In genomic region chr16:93123707-93124106, GRCm38 (mm10) we compare ENCODE assay signal across 23 mouse cellular contexts.
A peak's percentile ranks its signal among the peaks of the same experiment; 100 is the strongest.
DNase-seq lines count a peak whose midpoint lies in the region; ATAC-seq and TF ChIP-seq lines count a peak whose summit lies in the region.
"Had no signal": no experiment of that assay in that cellular context is flagged by ENCODE, and none has a peak within 500 bp of the region (broad histone marks: within the 10 kb centered on the region; RNA-seq: fewer than 3 reads in every experiment).

No protein-coding gene starts in this region.

- peak overlapping the region; percentile 48 for H3K9ac ChIP-seq in liver, embryonic 14.5 days (replicated peaks)
- no peak overlapping the region for H3K9ac ChIP-seq in hindbrain, embryonic 16.5 days (ENCODE audit: low read depth, low read length)
- no peak overlapping the region for H3K9ac ChIP-seq in hindbrain, embryonic 11.5 days (ENCODE audit: low read depth, low read length)

- H3K4me3 ChIP-seq in G1E (ENCODE audit: low read depth, low read length) = no peak overlapping the region; the same call in 1 of the 2 replicates
- H3K4me3 ChIP-seq in liver, embryonic 14.5 days (ENCODE audit: insufficient read depth in 1 of 2, low read depth in 2 of 2, low read length in 2 of 2) = no peak overlapping the region
- no peak overlapping the region for H3K4me3 ChIP-seq in hindbrain, embryonic 16.5 days (ENCODE audit: low read length)
- no peak overlapping the region for H3K4me3 ChIP-seq in layer of hippocampus, adult 2 months
- no peak overlapping the region for H3K4me3 ChIP-seq in hindbrain, embryonic 11.5 days (ENCODE audit: low read depth, low read length)
- H3K4me3 ChIP-seq: heart, embryonic 10.5 days; left cerebral cortex, adult 2 months had no signal

- WGBS in liver, embryonic 14.5 days (ENCODE audit: insufficient replicate concordance) = 10% methylated on average over 8 of the region's 8 CpGs
- 82% methylated on average over 8 of the region's 8 CpGs for WGBS in hindbrain, embryonic 16.5 days
- WGBS in hindbrain, embryonic 11.5 days = 88% methylated on average over 7 of the region's 8 CpGs

- TF ChIP-seq CTCF in G1E (IDR thresholded peaks at IDR 0.05; ENCODE audit: low read depth, low read length) = no peak
- no peak for TF ChIP-seq CTCF in liver, embryonic 14.5 days (IDR thresholded peaks at IDR 0.05; ENCODE audit: low read depth)
- TF ChIP-seq CTCF in layer of hippocampus, adult 2 months (conservative IDR thresholded peaks at IDR 0.05) = no peak

- H3K9me3 ChIP-seq in G1E (replicated peaks) = no peaks in the 10 kb centered on the region
- H3K9me3 ChIP-seq in liver, embryonic 14.5 days (ENCODE audit: control insufficient read depth, low read length) = no peaks in the 10 kb centered on the region
- H3K9me3 ChIP-seq in hindbrain, embryonic 16.5 days (ENCODE audit: control insufficient read depth, low read length) = no peaks in the 10 kb centered on the region
- no peaks in the 10 kb centered on the region for H3K9me3 ChIP-seq in hindbrain, embryonic 11.5 days (ENCODE audit: control insufficient read depth, low read length)
- H3K9me3 ChIP-seq: heart, embryonic 10.5 days had no signal

- H3K27ac ChIP-seq in liver, embryonic 14.5 days = peak overlapping the region; percentile 17; the same call in 1 of the 2 replicates
- H3K27ac ChIP-seq in hindbrain, embryonic 16.5 days (ENCODE audit: low read depth, low read length) = no peak overlapping the region
- H3K27ac ChIP-seq in layer of hippocampus, adult 2 months = no peak overlapping the region
- H3K27ac ChIP-seq in hindbrain, embryonic 11.5 days (ENCODE audit: low read depth, low read length) = no peak overlapping the region
- H3K27ac ChIP-seq: heart, embryonic 10.5 days; hindbrain, postnatal 0 days; left cerebral cortex, adult 2 months; macrophage had no signal

- DNase-seq in G1E (ENCODE audit: low spot score) = peak; percentile 52
- no peak for DNase-seq in liver, embryonic 14.5 days (ENCODE audit: low read depth in 3 of 3, low spot score in 3 of 3)
- no peak for DNase-seq in layer of hippocampus, adult 2 months (ENCODE audit: low spot score in 2 of 2)
- no peak for DNase-seq in hindbrain, embryonic 11.5 days (ENCODE audit: low spot score)
- no peak for DNase-seq in urinary bladder, adult 18-20 months (ENCODE audit: low spot score in 2 of 2)
- DNase-seq: adrenal gland, adult 8-10 months; cerebellum, adult 11-12 months; cerebellum, postnatal 10 days; embryo, embryonic 11 days; kidney, postnatal 4 days; layer of hippocampus, adult 9-11 months; right cerebral cortex, postnatal 25 days; spleen, adult 18-20 months had no signal

- H3K4me1 ChIP-seq in G1E (ENCODE audit: insufficient read depth, low read depth, low read length) = peaks cover 67% of the 10 kb centered on the region
- peaks cover 42 to 44% of the 10 kb centered on the region in 2 experiments for H3K4me1 ChIP-seq in liver, embryonic 14.5 days (replicated peaks; ENCODE audit: control insufficient read depth in 2 of 2, insufficient read depth in 2 of 2, low read length in 1 of 2)
- H3K4me1 ChIP-seq in hindbrain, embryonic 16.5 days (ENCODE audit: control insufficient read depth, insufficient read depth, low read depth, low read length) = no peaks in the 10 kb centered on the region
- no peaks in the 10 kb centered on the region for H3K4me1 ChIP-seq in hindbrain, embryonic 11.5 days (replicated peaks; ENCODE audit: control insufficient read depth, insufficient read depth, low read length)
- H3K4me1 ChIP-seq: heart, embryonic 10.5 days had no signal

- H3K36me3 ChIP-seq in G1E (replicated peaks) = no peaks in the 10 kb centered on the region
- H3K36me3 ChIP-seq in liver, embryonic 14.5 days (replicated peaks; ENCODE audit: control insufficient read depth, insufficient read depth, low read depth) = no peaks in the 10 kb centered on the region
- no peaks in the 10 kb centered on the region for H3K36me3 ChIP-seq in hindbrain, embryonic 16.5 days (ENCODE audit: control insufficient read depth, insufficient read depth, low read length)
- H3K36me3 ChIP-seq in hindbrain, embryonic 11.5 days (ENCODE audit: control insufficient read depth, insufficient read depth, low read length) = no peaks in the 10 kb centered on the region
- H3K36me3 ChIP-seq: heart, embryonic 10.5 days had no signal

- H3K4me2 ChIP-seq in liver, embryonic 14.5 days (ENCODE audit: low read depth) = peak overlapping the region; percentile 49
- no peak overlapping the region for H3K4me2 ChIP-seq in hindbrain, embryonic 16.5 days (ENCODE audit: low read length)
- no peak overlapping the region for H3K4me2 ChIP-seq in hindbrain, embryonic 11.5 days (replicated peaks; ENCODE audit: low read depth, low read length)
- H3K4me2 ChIP-seq: midbrain, embryonic 11.5 days had no signal

- peaks cover 19% of the 10 kb centered on the region for H3K27me3 ChIP-seq in G1E (ENCODE audit: insufficient read depth, low read length)
- H3K27me3 ChIP-seq in liver, embryonic 14.5 days (ENCODE audit: control insufficient read depth, insufficient read depth, low read length) = no peaks in the 10 kb centered on the region; the same call in none of the 2 replicates
- H3K27me3 ChIP-seq in hindbrain, embryonic 16.5 days (replicated peaks; ENCODE audit: control insufficient read depth, insufficient read depth, low read length) = no peaks in the 10 kb centered on the region
- H3K27me3 ChIP-seq in hindbrain, embryonic 11.5 days (ENCODE audit: control insufficient read depth, insufficient read depth, low read length) = no peaks in the 10 kb centered on the region
- H3K27me3 ChIP-seq: Patski had no signal

- TF ChIP-seq EP300 in liver, embryonic 14.5 days (IDR thresholded peaks at IDR 0.05; ENCODE audit: low read depth) = no peak

- ATAC-seq in G1E (ENCODE audit: extremely low read depth, insufficient number of reproducible peaks, low FRiP score, poor library complexity, severe bottlenecking) = peak; percentile 82
- peak; percentile 50 for ATAC-seq in erythroid progenitor cell, adult 5-6 weeks (replicated peaks; ENCODE audit: low FRiP score, poor library complexity, severe bottlenecking)
- ATAC-seq in liver, embryonic 14.5 days (ENCODE audit: insufficient read depth) = peak; percentile 47
- 0 out of 2 replicates have a peak, but pooled peaks have one; percentile 50 for ATAC-seq in monocyte, adult 5-6 weeks (replicated peaks; ENCODE audit: insufficient number of reproducible peaks, low FRiP score, low TSS enrichment, poor library complexity, severe bottlenecking)
- ATAC-seq in hindbrain, embryonic 16.5 days = no peak
- ATAC-seq in hindbrain, embryonic 11.5 days (ENCODE audit: low FRiP score) = no peak
- ATAC-seq: hindbrain, postnatal 0 days; intestine, embryonic 16.5 days; Patski had no signal

Comparison
In these comparisons a context has a peak if more than half of its experiments do, and no peak if none do; other contexts are left out.
1. ATAC-seq: peak in G1E (single experiment), erythroid progenitor cell, adult 5-6 weeks (single experiment), liver, embryonic 14.5 days (single experiment) and monocyte, adult 5-6 weeks (single experiment); none in hindbrain, embryonic 16.5 days (single experiment) and hindbrain, embryonic 11.5 days (single experiment).